Mouse (Mus musculus) stomach, embryonic 15.5 days (tissue): ENCODE data around the gene Manba. TPM values are rescaled to one million over a fixed set of nuclear protein-coding genes. Genes with fewer than 3 reads are reported as not detected.
"Not testable (repeated sequence)": the region's sequence is repeated elsewhere in the genome, so short reads cannot be mapped to it uniquely, and the experiment has no call there.

Experiments
- ATAC-seq: fragments of 200-750 bp; cut with Nextera tagmentation; 2 replicates; pipeline ENCODE4 v1.8.0; 2017; ENCODE audit warnings: low read depth, moderate number of reproducible peaks, moderate TSS enrichment; ENCODE audit not compliant: insufficient read depth, low FRiP score
- H3K27ac ChIP-seq: fragments of 300-500 bp; sonication (generic); 2 replicates; pipeline ENCODE4 v1.5.1; 2015; ENCODE audit warnings: mild to moderate bottlenecking, inconsistent platforms
- H3K27me3 ChIP-seq: fragments of 300-500 bp; sonication (generic); replicated peaks from 2 replicates; pipeline ENCODE4 v1.6.1; 2015; ENCODE audit warnings: inconsistent platforms
- H3K36me3 ChIP-seq: fragments of 300-500 bp; sonication (generic); 2 replicates; pipeline ENCODE4 v1.6.1; 2015; ENCODE audit warnings: inconsistent platforms
- H3K4me1 ChIP-seq: fragments of 300-500 bp; sonication (generic); 2 replicates; pipeline ENCODE4 v1.6.1; 2015; ENCODE audit warnings: inconsistent platforms
- H3K4me2 ChIP-seq: fragments of 300-500 bp; sonication (generic); 2 replicates; pipeline ENCODE4 v1.6.1; 2015; ENCODE audit warnings: mild to moderate bottlenecking, inconsistent platforms
- H3K4me3 ChIP-seq: fragments of 300-500 bp; sonication (generic); replicated peaks from 2 replicates; pipeline ENCODE4 v1.5.1; 2015; ENCODE audit warnings: inconsistent platforms
- H3K9ac ChIP-seq: fragments of 300-500 bp; sonication (generic); 2 replicates; pipeline ENCODE4 v1.6.1; 2015; ENCODE audit warnings: inconsistent platforms
- H3K9me3 ChIP-seq: fragments of 300-500 bp; sonication (generic); 2 replicates; pipeline ENCODE4 v1.6.1; 2016; ENCODE audit warnings: inconsistent platforms
- WGBS: fragments of 180-500 bp; shearing (Covaris S2); methylation state at CpG from one replicate; pipeline ENCODE4 v1.1.7; 2015; 5-methylcytosine and 5-hydroxymethylcytosine counted together
- polyA plus RNA-seq: library from polyadenylated mRNA; unstranded; fragments of >200 nt; fragmentation: Nextera tagmentation; extraction: Ambion mirVana; gene quantifications from 2 replicates; pipeline ENCODE4 v1.2.1, GENCODE M21; 2015

Gene Manba
- polyA plus RNA-seq, 1 experiment from 2014 or later = 13.5 TPM

DNA sequence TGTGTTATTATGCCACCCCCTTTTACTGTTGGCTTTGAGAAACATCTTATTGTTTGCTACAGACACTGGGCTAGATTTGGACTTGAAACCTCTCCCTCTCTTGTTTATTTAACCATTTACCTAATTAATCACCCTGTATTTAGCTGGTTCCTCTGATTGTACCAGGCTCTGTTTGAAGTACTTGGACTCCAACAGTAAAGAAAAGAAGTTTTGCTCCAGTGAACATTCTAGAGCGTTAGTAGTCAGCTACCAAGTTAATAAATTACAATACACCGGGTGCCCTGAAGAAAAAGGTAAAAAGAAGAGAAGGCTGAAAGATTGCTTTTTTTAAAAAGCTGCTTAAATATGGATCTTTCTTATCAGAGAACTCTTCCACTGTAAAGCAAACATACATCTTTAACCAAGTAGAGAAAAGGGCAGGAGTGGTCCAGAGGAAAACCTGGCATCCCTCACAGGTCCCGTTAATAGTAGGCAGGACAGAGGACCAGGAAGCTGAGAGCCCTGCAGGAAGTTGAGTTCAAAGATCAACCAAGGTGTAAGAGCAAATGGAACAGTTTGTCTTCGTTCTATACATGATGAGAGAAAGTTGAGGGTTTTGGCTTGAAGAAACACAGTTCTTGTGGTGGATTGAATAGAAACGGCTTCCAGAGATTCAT is 4.6 kb downstream of the Manba start:
- Histone ChIP-seq H3K4me1 (no peaks in the 10 kb centered on the region), H3K36me3 (no peaks in the 10 kb centered on the region), H3K4me3 (no peak overlapping the region), H3K9me3 (no peaks in the 10 kb centered on the region), H3K27me3 (no peaks in the 10 kb centered on the region), H3K9ac (no peak overlapping the region), H3K4me2 (no peak overlapping the region), H3K27ac (no peak overlapping the region)
- no peak for ATAC-seq
- 54% methylated on average over 5 of the region's 5 CpGs for WGBS

DNA sequence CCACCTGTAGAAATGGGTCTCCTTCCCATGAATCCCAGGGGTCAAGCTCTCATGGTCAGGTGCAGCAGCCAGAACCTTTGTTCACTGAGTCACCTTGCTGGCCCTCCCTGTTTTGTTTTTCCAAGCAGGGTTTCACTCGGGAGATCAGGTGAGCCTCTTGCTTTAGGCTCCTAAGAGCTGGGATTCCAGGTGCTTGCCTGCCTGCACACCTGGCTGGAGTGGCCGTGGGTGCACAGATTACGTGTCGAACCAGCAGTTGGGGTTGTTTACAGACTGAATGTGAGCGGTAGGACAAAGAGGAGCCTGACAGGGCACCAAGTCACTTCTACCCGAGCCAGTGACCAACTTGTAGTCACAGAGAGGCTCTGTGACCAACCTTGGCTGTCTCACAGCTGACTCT is 5.7 kb downstream of the Manba start:
- ATAC-seq = peak; percentile 35; the same call in 1 of the 2 replicates
- Histone ChIP-seq H3K4me3 (no peak overlapping the region), H3K27ac (no peak overlapping the region), H3K27me3 (no peaks in the 10 kb centered on the region), H3K9ac (no peak overlapping the region), H3K9me3 (no peaks in the 10 kb centered on the region), H3K4me1 (no peaks in the 10 kb centered on the region), H3K4me2 (no peak overlapping the region), H3K36me3 (no peaks in the 10 kb centered on the region)
- WGBS = 82% methylated on average over 6 of the region's 6 CpGs

- 75% methylated on average over 7 of the region's 7 CpGs for WGBS
- H3K9ac ChIP-seq, H3K27me3 ChIP-seq, H3K36me3 ChIP-seq, ATAC-seq, H3K4me3 ChIP-seq, H3K27ac ChIP-seq, H3K9me3 ChIP-seq, H3K4me2 ChIP-seq, H3K4me1 ChIP-seq: not testable (repeated sequence)
Measured at GRCm38 (mm10) chr3:135493320-135493719, 7.9 kb downstream of the Manba start.

GRCm38 (mm10) chr3:135497956-135498355 is 12.5 kb downstream of the Manba start:
- H3K4me2 ChIP-seq, H3K4me1 ChIP-seq, H3K27me3 ChIP-seq, H3K9me3 ChIP-seq, H3K36me3 ChIP-seq, H3K27ac ChIP-seq, ATAC-seq, H3K9ac ChIP-seq, H3K4me3 ChIP-seq: not testable (repeated sequence)
- 82% methylated on average over 4 of the region's 4 CpGs for WGBS

DNA sequence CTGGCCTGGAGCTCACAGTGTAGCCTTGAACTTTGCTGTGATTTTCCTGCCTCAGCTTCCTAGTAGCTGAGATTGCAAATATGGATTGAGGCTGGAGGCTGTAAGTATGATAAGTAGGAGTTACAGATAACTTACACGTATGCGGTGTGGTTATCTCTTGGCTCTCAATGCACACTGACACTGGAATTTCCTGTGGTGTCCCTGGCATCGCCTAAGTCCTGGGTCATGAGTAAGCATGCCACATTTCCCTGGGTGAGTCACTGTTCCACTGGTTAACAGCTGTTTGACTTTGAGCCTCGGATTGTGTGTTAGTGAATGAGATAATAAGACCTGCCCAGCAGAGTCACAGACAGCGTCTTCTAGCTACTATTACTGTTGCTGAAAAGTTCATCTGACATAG is 13.5 kb downstream of the Manba start:
- no peak overlapping the region for H3K27ac ChIP-seq
- no peaks in the 10 kb centered on the region for H3K27me3 ChIP-seq
- no peaks in the 10 kb centered on the region for H3K9me3 ChIP-seq
- no peak for ATAC-seq
- no peak overlapping the region for H3K4me2 ChIP-seq
- H3K4me3 ChIP-seq = no peak overlapping the region
- no peak overlapping the region for H3K9ac ChIP-seq
- H3K4me1 ChIP-seq = no peaks in the 10 kb centered on the region
- WGBS = 67% methylated on average over 5 of the region's 5 CpGs
- no peaks in the 10 kb centered on the region for H3K36me3 ChIP-seq

DNA sequence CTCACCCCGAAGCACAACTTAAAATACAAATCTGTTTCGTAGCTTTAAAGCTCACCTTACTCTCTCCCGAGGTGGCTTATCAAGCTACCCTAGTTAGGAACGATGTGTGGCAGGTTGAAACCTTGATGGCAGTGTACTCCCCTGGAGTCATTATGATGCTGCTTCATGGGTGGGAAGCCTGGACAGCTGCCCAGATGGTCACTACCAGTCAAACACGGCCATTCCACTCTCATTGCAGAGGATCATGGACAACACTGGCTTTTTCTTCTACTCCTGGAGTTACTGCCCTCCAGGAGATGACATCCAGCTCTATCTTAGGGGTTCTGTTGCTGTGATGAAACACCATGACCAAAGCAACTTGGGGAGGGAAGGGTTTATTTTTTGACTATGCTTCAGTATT is 17.7 kb downstream of the Manba start:
- no peak overlapping the region for H3K9ac ChIP-seq
- H3K36me3 ChIP-seq = no peaks in the 10 kb centered on the region
- no peaks in the 10 kb centered on the region for H3K4me1 ChIP-seq
- no peak for ATAC-seq
- H3K9me3 ChIP-seq = no peaks in the 10 kb centered on the region
- H3K4me3 ChIP-seq = no peak overlapping the region
- H3K27ac ChIP-seq = no peak overlapping the region
- no peaks in the 10 kb centered on the region for H3K27me3 ChIP-seq
- H3K4me2 ChIP-seq = no peak overlapping the region
- 72% methylated on average over 5 of the region's 5 CpGs for WGBS

GRCm38 (mm10) chr3:135505369-135505909 is 20.0 kb downstream of the Manba start:
- WGBS = 62% methylated on average over 10 of the region's 10 CpGs
- Histone ChIP-seq H3K27me3 (no peaks in the 10 kb centered on the region), H3K36me3 (no peaks in the 10 kb centered on the region), H3K9me3 (no peaks in the 10 kb centered on the region), H3K9ac (no peak overlapping the region), H3K4me3 (no peak overlapping the region), H3K27ac (no peak overlapping the region), H3K4me1 (no peaks in the 10 kb centered on the region), H3K4me2 (no peak overlapping the region)
- ATAC-seq = no peak

DNA sequence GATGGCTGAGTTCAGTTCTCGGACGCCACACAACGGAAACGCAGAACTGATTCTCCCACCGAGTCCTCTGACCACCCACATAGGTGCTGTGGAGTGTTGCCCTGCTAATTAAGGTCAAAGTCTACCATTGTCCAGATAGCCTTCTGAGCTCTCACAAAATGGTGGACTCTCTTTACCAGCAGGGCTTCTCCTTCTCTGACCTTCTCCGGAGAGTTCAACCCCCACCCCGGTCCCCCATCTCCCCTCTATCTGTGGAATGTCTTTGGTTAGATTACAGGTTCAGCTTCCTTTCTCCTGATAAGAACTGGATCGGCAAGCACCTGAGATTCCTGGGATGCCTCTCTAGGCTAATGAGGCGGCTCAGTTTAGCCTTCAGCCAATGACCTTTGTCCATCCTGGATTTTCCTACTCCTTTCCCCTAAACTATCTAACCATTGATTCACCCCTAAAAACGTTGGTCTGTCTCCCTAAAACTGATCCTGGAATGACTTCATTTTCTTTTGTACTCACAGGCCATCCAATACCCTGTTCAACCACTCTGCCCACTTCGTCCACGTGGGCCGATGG is 20.6 kb downstream of the Manba start:
- Histone ChIP-seq H3K27me3 (no peaks in the 10 kb centered on the region), H3K9ac (no peak overlapping the region), H3K9me3 (no peaks in the 10 kb centered on the region), H3K4me2 (no peak overlapping the region), H3K4me3 (no peak overlapping the region), H3K36me3 (no peaks in the 10 kb centered on the region), H3K27ac (no peak overlapping the region), H3K4me1 (no peaks in the 10 kb centered on the region)
- WGBS = 81% methylated on average over 13 of the region's 13 CpGs
- ATAC-seq = no peak

DNA sequence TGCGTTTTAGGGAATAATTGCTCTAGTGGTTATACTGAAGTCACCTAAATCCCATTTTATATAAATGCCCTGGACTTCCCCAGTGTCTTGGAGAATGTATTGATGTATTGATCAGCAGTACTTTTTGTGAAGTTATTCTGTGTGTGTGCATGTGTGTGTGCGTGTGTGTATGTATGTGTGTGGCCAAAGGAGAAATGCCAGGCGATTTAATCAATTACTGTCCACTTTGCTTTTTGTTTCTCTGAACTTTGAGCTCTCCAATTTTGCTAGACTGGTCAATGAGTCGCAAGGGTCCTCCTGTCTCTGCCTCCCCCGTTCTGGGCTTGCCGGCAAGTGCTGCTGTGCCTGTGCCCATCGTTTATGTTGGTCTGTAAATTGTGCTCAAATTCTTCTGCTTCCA is 22.1 kb downstream of the Manba start:
- ATAC-seq = no peak
- H3K9me3 ChIP-seq = no peaks in the 10 kb centered on the region
- H3K27me3 ChIP-seq = no peaks in the 10 kb centered on the region
- WGBS = 79% methylated on average over 7 of the region's 7 CpGs
- no peaks in the 10 kb centered on the region for H3K4me1 ChIP-seq
- H3K4me3 ChIP-seq = no peak overlapping the region
- no peak overlapping the region for H3K9ac ChIP-seq
- no peaks in the 10 kb centered on the region for H3K36me3 ChIP-seq
- H3K4me2 ChIP-seq = no peak overlapping the region
- no peak overlapping the region for H3K27ac ChIP-seq

GRCm38 (mm10) chr3:135508191-135508590 is 22.8 kb downstream of the Manba start:
- no peaks in the 10 kb centered on the region for H3K27me3 ChIP-seq
- H3K4me2 ChIP-seq = no peak overlapping the region
- H3K9me3 ChIP-seq = no peaks in the 10 kb centered on the region
- 88% methylated on average over 1 of the region's 1 CpGs for WGBS
- H3K36me3 ChIP-seq = no peaks in the 10 kb centered on the region
- ATAC-seq = no peak
- no peak overlapping the region for H3K4me3 ChIP-seq
- H3K4me1 ChIP-seq = no peaks in the 10 kb centered on the region
- no peak overlapping the region for H3K27ac ChIP-seq
- no peak overlapping the region for H3K9ac ChIP-seq

- H3K4me1 ChIP-seq = no peaks in the 10 kb centered on the region
- no peaks in the 10 kb centered on the region for H3K27me3 ChIP-seq
- H3K9me3 ChIP-seq = no peaks in the 10 kb centered on the region
- H3K9ac ChIP-seq = no peak overlapping the region
- no peak overlapping the region for H3K4me2 ChIP-seq
- 82% methylated on average over 3 of the region's 3 CpGs for WGBS
- H3K4me3 ChIP-seq = no peak overlapping the region
- H3K27ac ChIP-seq = no peak overlapping the region
- no peaks in the 10 kb centered on the region for H3K36me3 ChIP-seq
- ATAC-seq = no peak
Measured at GRCm38 (mm10) chr3:135510372-135510771, 25.0 kb downstream of the Manba start.

DNA sequence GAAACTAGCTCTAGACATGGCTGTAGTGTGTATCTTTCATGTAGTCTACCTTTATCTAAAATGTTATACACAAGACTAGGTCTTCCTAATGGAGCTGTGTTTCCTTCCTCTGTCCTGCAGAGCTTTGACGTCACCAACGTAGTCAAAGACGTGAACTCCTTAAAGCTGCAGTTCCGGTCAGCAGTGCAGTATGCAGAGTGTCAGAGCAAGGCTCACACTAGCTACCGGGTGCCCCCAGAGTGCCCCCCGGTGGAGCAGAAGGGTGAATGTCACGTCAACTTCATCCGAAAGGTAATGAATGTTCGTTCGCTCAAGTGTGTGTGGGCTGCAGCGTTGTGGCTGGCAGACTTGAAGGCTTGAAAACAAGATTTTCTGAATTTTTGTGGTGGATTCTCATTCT is 26.3 kb downstream of the Manba start:
- Histone ChIP-seq H3K4me1 (peaks cover 2% of the 10 kb centered on the region; the same call in 1 of the 2 replicates), H3K9ac (no peak overlapping the region), H3K4me2 (no peak overlapping the region), H3K27ac (no peak overlapping the region), H3K4me3 (no peak overlapping the region), H3K9me3 (no peaks in the 10 kb centered on the region), H3K27me3 (no peaks in the 10 kb centered on the region), H3K36me3 (no peaks in the 10 kb centered on the region)
- peak; percentile 35 for ATAC-seq
- WGBS = 40% methylated on average over 11 of the region's 11 CpGs
